Mouse (Mus musculus) 3134 (cell line): ENCODE results near the gene Trib2.
A peak's percentile ranks its signal among the peaks of the same experiment; 100 is the strongest.

Experiments used
- DNase-seq: peaks from one replicate; pipeline ENCODE4 v3.0.0-alpha.2; 2011; ENCODE audit warnings: low spot score; ENCODE audit not compliant: insufficient read length; ENCODE audit errors: extremely low read depth

Trib2 gene

GRCm38 (mm10) chr12:15768536-15768935, 48.2 kb downstream of the Trib2 start:
- peak; percentile 22 for DNase-seq

- no peak for DNase-seq
Measured at GRCm38 (mm10) chr12:15765996-15766395, 50.7 kb downstream of the Trib2 start.

- DNase-seq = no peak
Measured at GRCm38 (mm10) chr12:15765238-15765637, 51.5 kb downstream of the Trib2 start.

- DNase-seq = no peak
Measured at GRCm38 (mm10) chr12:15761453-15762116, 55.1 kb downstream of the Trib2 start.

GRCm38 (mm10) chr12:15760684-15761083, 56.0 kb downstream of the Trib2 start:
- no peak for DNase-seq

GRCm38 (mm10) chr12:15758866-15759265, 57.9 kb downstream of the Trib2 start:
- no peak for DNase-seq

- DNase-seq = no peak
Measured at GRCm38 (mm10) chr12:15757351-15757750, 59.4 kb downstream of the Trib2 start.

GRCm38 (mm10) chr12:15755030-15755690, 61.6 kb downstream of the Trib2 start:
- no peak for DNase-seq

- no peak for DNase-seq
Measured at GRCm38 (mm10) chr12:15754602-15755001, 62.1 kb downstream of the Trib2 start.

- DNase-seq = no peak
Measured at GRCm38 (mm10) chr12:15749646-15750195, 67.0 kb downstream of the Trib2 start.

- no peak for DNase-seq
Measured at GRCm38 (mm10) chr12:15745752-15746151, 71.0 kb downstream of the Trib2 start.
